Mouse (Mus musculus) heart, postnatal 0 days (tissue): ENCODE results near the gene Evl.

Source experiments
- CTCF ChIP-seq: IDR thresholded peaks from 2 replicates; pipeline ENCODE4 v1.5.1; 2016; ENCODE audit warnings: antibody characterized with exemption, control low read depth, low read depth
- EP300 ChIP-seq: IDR thresholded peaks from 2 replicates; pipeline ENCODE4 v1.6.1; 2016; ENCODE audit warnings: antibody characterized with exemption, low read depth

GRCm38 (mm10) chr12:108668606-108669235 is 114.2 kb downstream of the Evl start:
- no peak for TF ChIP-seq CTCF
- no peak for TF ChIP-seq EP300
